Mouse (Mus musculus): ENCODE measurements around the gene Plp2. TPM values are rescaled to one million over a fixed set of nuclear protein-coding genes. Genes with fewer than 3 reads are reported as not detected.

Gene Plp2
- polyA plus RNA-seq, 1 experiment: 294 TPM

- Histone ChIP-seq H3K36me3 (ENCODE audit: control insufficient read depth, insufficient read depth) (peaks cover 5% of the 10 kb centered on the region), H3K27me3 (ENCODE audit: control insufficient read depth, insufficient read depth, insufficient read length) (no peaks in the 10 kb centered on the region), H3ac (ENCODE audit: control insufficient read depth, insufficient read length) (no peak overlapping the region), H3K4me2 (ENCODE audit: low read depth) (peak overlapping the region; percentile 90), H3K4me3 (peak overlapping the region; percentile 62), H3K79me2 (ENCODE audit: control insufficient read depth, insufficient read depth) (peaks cover 14% of the 10 kb centered on the region)
- TF ChIP-seq POLR2AphosphoS2 (IDR thresholded peaks at IDR 0.05; ENCODE audit: insufficient read length, low read depth) (no peak), MAX (IDR thresholded peaks at IDR 0.05; ENCODE audit: low read depth) (no peak), POLR2A (IDR thresholded peaks at IDR 0.05; ENCODE audit: insufficient read length, low read depth) (no peak), USF1 (IDR thresholded peaks at IDR 0.05; ENCODE audit: low read depth) (no peak), E2F4 (IDR thresholded peaks at IDR 0.05; ENCODE audit: insufficient read depth) (no peak), SRF (IDR thresholded peaks at IDR 0.05; ENCODE audit: control insufficient read depth, insufficient read length, low read depth) (no peak), CEBPB (IDR thresholded peaks at IDR 0.05; ENCODE audit: insufficient read depth, poor library complexity, severe bottlenecking) (no peak), TCF12 (IDR thresholded peaks at IDR 0.05; ENCODE audit: insufficient read depth, poor library complexity, severe bottlenecking) (no peak), REST (IDR thresholded peaks at IDR 0.05; ENCODE audit: insufficient read depth, insufficient read length) (no peak), MYOG (IDR thresholded peaks at IDR 0.05; ENCODE audit: control insufficient read depth in 1 of 3, insufficient read depth in 1 of 3, insufficient read length in 2 of 3, low read depth in 2 of 3) (no peak), TCF3 (IDR thresholded peaks at IDR 0.05; ENCODE audit: insufficient read length, low read depth) (no peak), MYOD1 (IDR thresholded peaks at IDR 0.05; ENCODE audit: control insufficient read depth in 1 of 3, insufficient read length in 2 of 3, low read depth in 2 of 3) (no peak)
Measured at GRCm38 (mm10) chrX:7672739-7673138, 1.5 kb upstream of the Plp2 start.

- TF ChIP-seq TCF12 (IDR thresholded peaks at IDR 0.05; ENCODE audit: insufficient read depth, poor library complexity, severe bottlenecking) (no peak), MAX (IDR thresholded peaks at IDR 0.05; ENCODE audit: low read depth) (no peak), POLR2AphosphoS2 (IDR thresholded peaks at IDR 0.05; ENCODE audit: insufficient read length, low read depth) (no peak), POLR2A (IDR thresholded peaks at IDR 0.05; ENCODE audit: insufficient read length, low read depth) (peak; percentile 25), REST (IDR thresholded peaks at IDR 0.05; ENCODE audit: insufficient read depth, insufficient read length) (no peak), USF1 (IDR thresholded peaks at IDR 0.05; ENCODE audit: low read depth) (no peak), TCF3 (IDR thresholded peaks at IDR 0.05; ENCODE audit: insufficient read length, low read depth) (no peak), MYOG (IDR thresholded peaks at IDR 0.05; ENCODE audit: control insufficient read depth in 1 of 3, insufficient read depth in 1 of 3, insufficient read length in 2 of 3, low read depth in 2 of 3) (no peak), E2F4 (IDR thresholded peaks at IDR 0.05; ENCODE audit: insufficient read depth) (no peak), MYOD1 (IDR thresholded peaks at IDR 0.05; ENCODE audit: control insufficient read depth in 1 of 3, insufficient read length in 2 of 3, low read depth in 2 of 3) (peak in 1 of 3 experiments; percentile 25), CEBPB (IDR thresholded peaks at IDR 0.05; ENCODE audit: insufficient read depth, poor library complexity, severe bottlenecking) (no peak), SRF (IDR thresholded peaks at IDR 0.05; ENCODE audit: control insufficient read depth, insufficient read length, low read depth) (peak; percentile 9)
Measured at GRCm38 (mm10) chrX:7670390-7670881, 754 bp downstream of the Plp2 start.

GRCm38 (mm10) chrX:7665739-7666502 is 5.3 kb downstream of the Plp2 start:
- Histone ChIP-seq H3K4me2 (ENCODE audit: low read depth) (no peak overlapping the region), H3K79me2 (ENCODE audit: control insufficient read depth, insufficient read depth) (peaks cover 6% of the 10 kb centered on the region), H3K4me3 (no peak overlapping the region), H3ac (ENCODE audit: control insufficient read depth, insufficient read length) (no peak overlapping the region), H3K27me3 (ENCODE audit: control insufficient read depth, insufficient read depth, insufficient read length) (no peaks in the 10 kb centered on the region), H3K36me3 (ENCODE audit: control insufficient read depth, insufficient read depth) (peaks cover 5% of the 10 kb centered on the region)
- TF ChIP-seq POLR2AphosphoS2 (IDR thresholded peaks at IDR 0.05; ENCODE audit: insufficient read length, low read depth): peak; percentile 42
- TF ChIP-seq POLR2A (IDR thresholded peaks at IDR 0.05; ENCODE audit: insufficient read length, low read depth): no peak
- no peak for TF ChIP-seq E2F4 (IDR thresholded peaks at IDR 0.05; ENCODE audit: insufficient read depth)
- no peak for TF ChIP-seq TCF12 (IDR thresholded peaks at IDR 0.05; ENCODE audit: insufficient read depth, poor library complexity, severe bottlenecking)
- no peak for TF ChIP-seq MYOD1 (IDR thresholded peaks at IDR 0.05; ENCODE audit: control insufficient read depth in 1 of 3, insufficient read length in 2 of 3, low read depth in 2 of 3)
- TF ChIP-seq REST (IDR thresholded peaks at IDR 0.05; ENCODE audit: insufficient read depth, insufficient read length): no peak

More at GRCm38 (mm10) chrX:7670390-7670881, 754 bp downstream of the Plp2 start:
- Histone ChIP-seq H3K4me2 (ENCODE audit: low read depth) (peak overlapping the region; percentile 65), H3K4me3 (peak overlapping the region; percentile 62), H3K79me2 (ENCODE audit: control insufficient read depth, insufficient read depth) (peaks cover 14% of the 10 kb centered on the region), H3K36me3 (ENCODE audit: control insufficient read depth, insufficient read depth) (peaks cover 5% of the 10 kb centered on the region), H3K27me3 (ENCODE audit: control insufficient read depth, insufficient read depth, insufficient read length) (no peaks in the 10 kb centered on the region), H3ac (ENCODE audit: control insufficient read depth, insufficient read length) (peak overlapping the region; percentile 33)

GRCm38 (mm10) chrX:7664791-7665190 is 6.4 kb downstream of the Plp2 start:
- H3K36me3 ChIP-seq (ENCODE audit: control insufficient read depth, insufficient read depth): peaks cover 5% of the 10 kb centered on the region
- H3K4me3 ChIP-seq: no peak overlapping the region
- no peak overlapping the region for H3K4me2 ChIP-seq (ENCODE audit: low read depth)
- H3K27me3 ChIP-seq (ENCODE audit: control insufficient read depth, insufficient read depth, insufficient read length): no peaks in the 10 kb centered on the region
- no peak for TF ChIP-seq TCF3 (IDR thresholded peaks at IDR 0.05; ENCODE audit: insufficient read length, low read depth)
- H3ac ChIP-seq (ENCODE audit: control insufficient read depth, insufficient read length): no peak overlapping the region
- H3K79me2 ChIP-seq (ENCODE audit: control insufficient read depth, insufficient read depth): peaks cover under 1% of the 10 kb centered on the region

GRCm38 (mm10) chrX:7662936-7663335 is 8.3 kb downstream of the Plp2 start:
- Histone ChIP-seq H3ac (ENCODE audit: control insufficient read depth, insufficient read length) (no peak overlapping the region), H3K4me3 (no peak overlapping the region), H3K36me3 (ENCODE audit: control insufficient read depth, insufficient read depth) (no peaks in the 10 kb centered on the region), H3K27me3 (ENCODE audit: control insufficient read depth, insufficient read depth, insufficient read length) (no peaks in the 10 kb centered on the region), H3K4me2 (ENCODE audit: low read depth) (no peak overlapping the region), H3K79me2 (ENCODE audit: control insufficient read depth, insufficient read depth) (no peaks in the 10 kb centered on the region)
- no peak for TF ChIP-seq MAX (IDR thresholded peaks at IDR 0.05; ENCODE audit: low read depth)
- no peak for TF ChIP-seq SRF (IDR thresholded peaks at IDR 0.05; ENCODE audit: control insufficient read depth, insufficient read length, low read depth)
- TF ChIP-seq USF1 (IDR thresholded peaks at IDR 0.05; ENCODE audit: low read depth): no peak
- no peak for TF ChIP-seq TCF3 (IDR thresholded peaks at IDR 0.05; ENCODE audit: insufficient read length, low read depth)
- no peak for TF ChIP-seq REST (IDR thresholded peaks at IDR 0.05; ENCODE audit: insufficient read depth, insufficient read length)
- no peak for TF ChIP-seq TCF12 (IDR thresholded peaks at IDR 0.05; ENCODE audit: insufficient read depth, poor library complexity, severe bottlenecking)
- TF ChIP-seq CEBPB (IDR thresholded peaks at IDR 0.05; ENCODE audit: insufficient read depth, poor library complexity, severe bottlenecking): no peak
- TF ChIP-seq MYOD1 (IDR thresholded peaks at IDR 0.05; ENCODE audit: control insufficient read depth in 1 of 3, insufficient read length in 2 of 3, low read depth in 2 of 3): no peak
- TF ChIP-seq POLR2AphosphoS2 (IDR thresholded peaks at IDR 0.05; ENCODE audit: insufficient read length, low read depth): no peak
- no peak for TF ChIP-seq MYOG (IDR thresholded peaks at IDR 0.05; ENCODE audit: control insufficient read depth in 1 of 3, insufficient read depth in 1 of 3, insufficient read length in 2 of 3, low read depth in 2 of 3)
- no peak for TF ChIP-seq E2F4 (IDR thresholded peaks at IDR 0.05; ENCODE audit: insufficient read depth)
